Mouse (Mus musculus) heart, embryonic 11.5 days (tissue): ENCODE results near the gene Fbxl4. TPM values are rescaled to one million over a fixed set of nuclear protein-coding genes. Genes with fewer than 3 reads are reported as not detected.
"Not testable (repeated sequence)": the region's sequence is repeated elsewhere in the genome, so short reads cannot be mapped to it uniquely, and the experiment has no call there.

Experiments used
- ATAC-seq: fragments of 200-750 bp; cut with Nextera tagmentation; replicated peaks from 2 replicates; pipeline ENCODE4 v1.8.0; 2017; ENCODE audit warnings: moderate library complexity; ENCODE audit not compliant: insufficient number of reproducible peaks, low FRiP score, low TSS enrichment
- H3K27ac ChIP-seq: fragments of 300-500 bp; sonication (generic); 2 replicates; pipeline ENCODE4 v1.5.1; 2014; ENCODE audit warnings: mild to moderate bottlenecking, low read depth, low read length
- H3K27me3 ChIP-seq: fragments of 300-500 bp; sonication (generic); 2 replicates; pipeline ENCODE4 v1.6.1; 2014; ENCODE audit warnings: mild to moderate bottlenecking, low read length, mixed read lengths; ENCODE audit not compliant: control insufficient read depth, insufficient read depth
- H3K36me3 ChIP-seq: fragments of 300-500 bp; sonication (generic); 2 replicates; pipeline ENCODE4 v1.6.1; 2014; ENCODE audit warnings: mild to moderate bottlenecking, low read length, moderate library complexity, mixed read lengths; ENCODE audit not compliant: control insufficient read depth, insufficient read depth
- H3K4me1 ChIP-seq: fragments of 300-500 bp; sonication (generic); 2 replicates; pipeline ENCODE4 v1.6.1; 2014; ENCODE audit warnings: low read length; ENCODE audit not compliant: control insufficient read depth, insufficient read depth
- H3K4me2 ChIP-seq: fragments of 300-500 bp; sonication (generic); 2 replicates; pipeline ENCODE4 v1.6.1; 2014; ENCODE audit warnings: mild to moderate bottlenecking, moderate library complexity
- H3K4me3 ChIP-seq: fragments of 300-500 bp; sonication (generic); 2 replicates; pipeline ENCODE4 v1.5.1; 2014; ENCODE audit warnings: low read depth, low read length
- H3K9ac ChIP-seq: fragments of 300-500 bp; sonication (generic); 2 replicates; pipeline ENCODE4 v1.6.1; 2014; ENCODE audit warnings: mild to moderate bottlenecking, low read depth, low read length, moderate library complexity
- H3K9me3 ChIP-seq: fragments of 300-500 bp; sonication (generic); replicated peaks from 2 replicates; pipeline ENCODE4 v1.6.1; 2016; ENCODE audit warnings: low read length; ENCODE audit not compliant: control insufficient read depth
- WGBS: fragments of 180-500 bp; shearing (Covaris S2); extraction: QIAGEN DNeasy Blood & Tissue Kit; methylation state at CpG from one replicate; pipeline ENCODE4 v1.1.7; 2014; ENCODE audit not compliant: insufficient replicate concordance; 5-methylcytosine and 5-hydroxymethylcytosine counted together
- polyA plus RNA-seq: library from polyadenylated mRNA; unstranded; fragments of >200 nt; fragmentation: Nextera tagmentation; extraction: Ambion mirVana; gene quantifications from 2 replicates; pipeline ENCODE4 v1.2.1, GENCODE M21; 2014

Fbxl4 gene
- polyA plus RNA-seq = 9.5 and 11.7 TPM in 2 replicates

- Histone ChIP-seq H3K36me3 (no peaks in the 10 kb centered on the region), H3K27ac (peak within 1 kb of the TSS; percentile 96), H3K4me3 (peak within 1 kb of the TSS; percentile 68), H3K9me3 (no peaks in the 10 kb centered on the region), H3K4me1 (peaks cover 6% of the 10 kb centered on the region; the same call in 1 of the 2 replicates), H3K4me2 (peak within 1 kb of the TSS; percentile 72), H3K9ac (peak within 1 kb of the TSS; percentile 90), H3K27me3 (no peaks in the 10 kb centered on the region)
- ATAC-seq = peak; percentile 97
- WGBS = under 1% methylated on average over 55 of the region's 62 CpGs
Measured at GRCm38 (mm10) chr4:22357266-22357930, at the start of gene Fbxl4. TSS of gene Fbxl4 (plus strand) at chr4:22357543.

DNA sequence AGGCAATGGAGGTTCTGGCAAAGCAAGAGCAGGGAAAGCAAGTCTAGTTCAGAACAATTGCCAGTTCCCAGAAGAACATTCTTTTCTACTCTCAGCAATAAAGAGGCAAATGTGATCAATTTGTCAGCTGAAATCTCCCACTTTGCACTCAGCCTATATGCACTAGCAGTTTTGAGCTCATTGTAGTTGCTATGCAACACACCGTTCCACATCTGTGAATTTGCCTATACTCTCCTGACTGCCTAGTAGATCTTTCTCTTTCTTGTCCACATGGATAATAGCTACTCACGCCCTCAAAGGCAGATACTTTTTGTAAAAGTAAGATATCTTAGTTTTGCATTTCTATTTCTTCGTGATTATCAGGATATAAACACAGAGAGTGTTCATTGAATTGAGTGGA, 42.8 kb upstream of the Fbxl4 start:
- no peaks in the 10 kb centered on the region for H3K4me1 ChIP-seq
- no peak overlapping the region for H3K4me3 ChIP-seq
- H3K36me3 ChIP-seq = no peaks in the 10 kb centered on the region
- 80% methylated on average over 3 of the region's 3 CpGs for WGBS
- no peak for ATAC-seq
- H3K9ac ChIP-seq = no peak overlapping the region
- no peaks in the 10 kb centered on the region for H3K9me3 ChIP-seq
- no peaks in the 10 kb centered on the region for H3K27me3 ChIP-seq
- H3K27ac ChIP-seq = no peak overlapping the region
- H3K4me2 ChIP-seq = no peak overlapping the region

- Histone ChIP-seq H3K4me2 (no peak overlapping the region), H3K9ac (no peak overlapping the region), H3K4me3 (no peak overlapping the region), H3K27me3 (no peaks in the 10 kb centered on the region), H3K9me3 (no peaks in the 10 kb centered on the region), H3K4me1 (no peaks in the 10 kb centered on the region), H3K36me3 (no peaks in the 10 kb centered on the region), H3K27ac (no peak overlapping the region)
- 68% methylated on average over 8 of the region's 8 CpGs for WGBS
- no peak for ATAC-seq
Measured at GRCm38 (mm10) chr4:22342816-22343573, 14.3 kb upstream of the Fbxl4 start.

DNA sequence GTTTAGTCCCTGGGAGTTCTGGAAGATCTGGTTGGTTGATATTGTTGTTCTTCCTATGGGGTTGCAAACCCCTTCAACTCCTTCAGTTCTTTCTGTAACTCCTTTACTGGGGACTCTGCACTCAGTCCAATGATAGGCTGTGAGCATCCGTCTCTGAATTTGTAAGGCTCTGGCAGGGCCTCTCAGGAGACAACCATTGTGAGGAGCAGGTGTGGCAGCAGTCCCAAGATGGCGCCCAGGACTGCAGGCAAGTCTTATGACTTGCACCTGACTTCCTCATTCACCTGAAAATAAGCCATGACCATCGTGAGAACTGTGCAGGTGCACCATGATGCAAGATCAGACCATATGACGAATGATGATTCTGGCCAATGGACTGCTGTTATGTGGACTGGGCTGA, 8.3 kb upstream of the Fbxl4 start:
- H3K4me2 ChIP-seq, H3K27me3 ChIP-seq, H3K36me3 ChIP-seq, H3K4me1 ChIP-seq, H3K27ac ChIP-seq, ATAC-seq, H3K9ac ChIP-seq, H3K4me3 ChIP-seq, H3K9me3 ChIP-seq: not testable (repeated sequence)
- WGBS = 87% methylated on average over 4 of the region's 4 CpGs

GRCm38 (mm10) chr4:22357931-22358300, 573 bp downstream of the Fbxl4 start:
- Histone ChIP-seq H3K9me3 (no peaks in the 10 kb centered on the region), H3K4me2 (peak overlapping the region; percentile 72), H3K4me3 (peak overlapping the region; percentile 68), H3K27me3 (no peaks in the 10 kb centered on the region), H3K27ac (peak overlapping the region; percentile 96), H3K9ac (peak overlapping the region; percentile 90), H3K4me1 (peaks cover 6% of the 10 kb centered on the region; the same call in 1 of the 2 replicates), H3K36me3 (no peaks in the 10 kb centered on the region)
- ATAC-seq = peak; percentile 33
- 4% methylated on average over 10 of the region's 10 CpGs for WGBS

GRCm38 (mm10) chr4:22358487-22358886, 1.1 kb downstream of the Fbxl4 start:
- Histone ChIP-seq H3K36me3 (no peaks in the 10 kb centered on the region), H3K4me1 (peaks cover 6% of the 10 kb centered on the region; the same call in 1 of the 2 replicates), H3K4me3 (peak overlapping the region; percentile 68), H3K27me3 (no peaks in the 10 kb centered on the region), H3K9ac (peak overlapping the region; percentile 90; the same call in 1 of the 2 replicates), H3K27ac (peak overlapping the region; percentile 96; the same call in 1 of the 2 replicates), H3K4me2 (peak overlapping the region; percentile 72), H3K9me3 (no peaks in the 10 kb centered on the region)
- 72% methylated on average over 10 of the region's 10 CpGs for WGBS
- no peak for ATAC-seq

GRCm38 (mm10) chr4:22367368-22367767, 10.0 kb downstream of the Fbxl4 start:
- ATAC-seq = no peak
- H3K9me3 ChIP-seq = no peaks in the 10 kb centered on the region
- H3K4me2 ChIP-seq = no peak overlapping the region
- H3K27ac ChIP-seq = no peak overlapping the region
- 58% methylated on average over 5 of the region's 5 CpGs for WGBS
- no peaks in the 10 kb centered on the region for H3K36me3 ChIP-seq
- no peaks in the 10 kb centered on the region for H3K4me1 ChIP-seq
- no peak overlapping the region for H3K4me3 ChIP-seq
- H3K27me3 ChIP-seq = no peaks in the 10 kb centered on the region
- H3K9ac ChIP-seq = no peak overlapping the region

- ATAC-seq = no peak
- Histone ChIP-seq H3K4me2 (no peak overlapping the region), H3K9me3 (no peaks in the 10 kb centered on the region)
Measured at GRCm38 (mm10) chr4:22378516-22378915, 21.2 kb downstream of the Fbxl4 start.

More at GRCm38 (mm10) chr4:22378516-22378915, 21.2 kb downstream of the Fbxl4 start:
- Histone ChIP-seq H3K4me3 (no peak overlapping the region), H3K9ac (no peak overlapping the region), H3K27me3 (no peaks in the 10 kb centered on the region), H3K36me3 (no peaks in the 10 kb centered on the region), H3K27ac (no peak overlapping the region), H3K4me1 (no peaks in the 10 kb centered on the region)
- 58% methylated on average over 1 of the region's 1 CpGs for WGBS
